Mouse (Mus musculus) neural tube, embryonic 15.5 days (tissue): ENCODE results near the gene Prpf38b. TPM values are rescaled to one million over a fixed set of nuclear protein-coding genes. Genes with fewer than 3 reads are reported as not detected.
"Not testable (repeated sequence)": the region's sequence is repeated elsewhere in the genome, so short reads cannot be mapped to it uniquely, and the experiment has no call there.

ENCODE experiments used
- ATAC-seq: fragments of 200-750 bp; cut with Nextera tagmentation; 2 replicates; pipeline ENCODE4 v1.8.0; 2017; ENCODE audit warnings: mild to moderate bottlenecking, moderate TSS enrichment, moderate library complexity; ENCODE audit not compliant: low FRiP score
- H3K27ac ChIP-seq: fragments of 300-500 bp; sonication (generic); replicated peaks from 2 replicates; pipeline ENCODE4 v1.5.1; 2015; ENCODE audit warnings: mild to moderate bottlenecking, inconsistent platforms
- H3K27me3 ChIP-seq: fragments of 300-500 bp; sonication (generic); replicated peaks from 2 replicates; pipeline ENCODE4 v1.6.1; 2015; ENCODE audit warnings: inconsistent platforms
- H3K36me3 ChIP-seq: fragments of 300-500 bp; sonication (generic); 2 replicates; pipeline ENCODE4 v1.6.1; 2015; ENCODE audit warnings: inconsistent platforms
- H3K4me1 ChIP-seq: fragments of 300-500 bp; sonication (generic); 2 replicates; pipeline ENCODE4 v1.6.1; 2015; ENCODE audit warnings: inconsistent platforms
- H3K4me2 ChIP-seq: fragments of 300-500 bp; sonication (generic); 2 replicates; pipeline ENCODE4 v1.6.1; 2015; ENCODE audit warnings: inconsistent platforms, mild to moderate bottlenecking, moderate library complexity
- H3K4me3 ChIP-seq: fragments of 300-500 bp; sonication (generic); replicated peaks from 2 replicates; pipeline ENCODE4 v1.5.1; 2015; ENCODE audit warnings: mild to moderate bottlenecking, inconsistent platforms
- H3K9ac ChIP-seq: fragments of 300-500 bp; sonication (generic); replicated peaks from 2 replicates; pipeline ENCODE4 v1.6.1; 2015; ENCODE audit warnings: mild to moderate bottlenecking, inconsistent platforms
- H3K9me3 ChIP-seq: fragments of 300-500 bp; sonication (generic); replicated peaks from 2 replicates; pipeline ENCODE4 v1.6.1; 2016; ENCODE audit warnings: inconsistent platforms
- WGBS: fragments of 180-500 bp; shearing (Covaris S2); methylation state at CpG from one replicate; pipeline ENCODE4 v1.1.7; 2015; ENCODE audit warnings: mixed read lengths; 5-methylcytosine and 5-hydroxymethylcytosine counted together
- polyA plus RNA-seq: library from polyadenylated mRNA; unstranded; fragments of >200 nt; fragmentation: Nextera tagmentation; extraction: Ambion mirVana; gene quantifications from 2 replicates; pipeline ENCODE4 v1.2.1, GENCODE M21; 2015

The Prpf38b gene
- polyA plus RNA-seq, 1 experiment from 2014 or later, result 50.4 TPM

- Histone ChIP-seq H3K4me1 (no peaks in the 10 kb centered on the region), H3K4me3 (no peak overlapping the region), H3K9me3 (no peaks in the 10 kb centered on the region), H3K27me3 (no peaks in the 10 kb centered on the region), H3K9ac (no peak overlapping the region), H3K4me2 (no peak overlapping the region), H3K27ac (no peak overlapping the region), H3K36me3 (peaks cover 19% of the 10 kb centered on the region)
- WGBS, result 98% methylated on average over 4 of the region's 4 CpGs
- ATAC-seq, result no peak
Measured at GRCm38 (mm10) chr3:108898640-108899039, 12.9 kb downstream of the Prpf38b start.

GRCm38 (mm10) chr3:108892914-108893313, 18.6 kb downstream of the Prpf38b start:
- no peak overlapping the region for H3K9ac ChIP-seq
- no peak overlapping the region for H3K4me3 ChIP-seq
- ATAC-seq, result no peak
- no peak overlapping the region for H3K27ac ChIP-seq
- WGBS, result 66% methylated on average over 4 of the region's 4 CpGs
- H3K27me3 ChIP-seq, result no peaks in the 10 kb centered on the region
- no peaks in the 10 kb centered on the region for H3K36me3 ChIP-seq
- no peak overlapping the region for H3K4me2 ChIP-seq
- H3K4me1 ChIP-seq, result no peaks in the 10 kb centered on the region
- no peaks in the 10 kb centered on the region for H3K9me3 ChIP-seq

- no peak overlapping the region for H3K9ac ChIP-seq
- H3K4me1 ChIP-seq, result no peaks in the 10 kb centered on the region
- H3K27me3 ChIP-seq, result no peaks in the 10 kb centered on the region
- no peak overlapping the region for H3K27ac ChIP-seq
- ATAC-seq, result no peak
- 90% methylated on average over 1 of the region's 1 CpGs for WGBS
- H3K9me3 ChIP-seq, result no peaks in the 10 kb centered on the region
- no peak overlapping the region for H3K4me3 ChIP-seq
- no peaks in the 10 kb centered on the region for H3K36me3 ChIP-seq
- H3K4me2 ChIP-seq, result no peak overlapping the region
Measured at GRCm38 (mm10) chr3:108892080-108892479, 19.4 kb downstream of the Prpf38b start.

GRCm38 (mm10) chr3:108889908-108890307, 21.6 kb downstream of the Prpf38b start, which contains the start of gene Fndc7:
Gene Fndc7, minus strand, starts transcription at chr3:108890008.
- WGBS, result 96% methylated on average over 1 of the region's 1 CpGs
- no peaks in the 10 kb centered on the region for H3K9me3 ChIP-seq
- no peaks in the 10 kb centered on the region for H3K36me3 ChIP-seq
- H3K27ac ChIP-seq, result no peak within 1 kb of the TSS
- no peaks in the 10 kb centered on the region for H3K27me3 ChIP-seq
- H3K4me2 ChIP-seq, result no peak within 1 kb of the TSS
- no peak within 1 kb of the TSS for H3K9ac ChIP-seq
- no peak for ATAC-seq
- no peak within 1 kb of the TSS for H3K4me3 ChIP-seq
- H3K4me1 ChIP-seq, result peaks cover 4% of the 10 kb centered on the region; the same call in 1 of the 2 replicates

GRCm38 (mm10) chr3:108887618-108887975, 23.9 kb downstream of the Prpf38b start:
- no peak overlapping the region for H3K4me2 ChIP-seq
- peaks cover 12% of the 10 kb centered on the region; the same call in 1 of the 2 replicates for H3K4me1 ChIP-seq
- no peak overlapping the region for H3K9ac ChIP-seq
- no peak overlapping the region for H3K27ac ChIP-seq
- no peaks in the 10 kb centered on the region for H3K9me3 ChIP-seq
- no peaks in the 10 kb centered on the region for H3K27me3 ChIP-seq
- 96% methylated on average over 3 of the region's 3 CpGs for WGBS
- ATAC-seq, result no peak
- H3K4me3 ChIP-seq, result no peak overlapping the region
- H3K36me3 ChIP-seq, result no peaks in the 10 kb centered on the region

GRCm38 (mm10) chr3:108886934-108887617, 24.5 kb downstream of the Prpf38b start:
- no peaks in the 10 kb centered on the region for H3K36me3 ChIP-seq
- peaks cover 12% of the 10 kb centered on the region; the same call in 1 of the 2 replicates for H3K4me1 ChIP-seq
- WGBS, result 69% methylated on average over 12 of the region's 12 CpGs
- H3K27me3 ChIP-seq, result no peaks in the 10 kb centered on the region
- H3K9me3 ChIP-seq, result no peaks in the 10 kb centered on the region
- H3K4me2 ChIP-seq, result no peak overlapping the region
- no peak overlapping the region for H3K27ac ChIP-seq
- no peak overlapping the region for H3K9ac ChIP-seq
- no peak for ATAC-seq
- H3K4me3 ChIP-seq, result no peak overlapping the region

GRCm38 (mm10) chr3:108885686-108886530, 25.6 kb downstream of the Prpf38b start:
- H3K4me3 ChIP-seq, result no peak overlapping the region
- peaks cover 20% of the 10 kb centered on the region for H3K4me1 ChIP-seq
- H3K9ac ChIP-seq, result no peak overlapping the region
- no peaks in the 10 kb centered on the region for H3K27me3 ChIP-seq
- no peaks in the 10 kb centered on the region for H3K36me3 ChIP-seq
- no peak overlapping the region for H3K27ac ChIP-seq
- no peak overlapping the region for H3K4me2 ChIP-seq
- WGBS, result 37% methylated on average over 9 of the region's 9 CpGs
- H3K9me3 ChIP-seq, result no peaks in the 10 kb centered on the region
- ATAC-seq, result no peak

GRCm38 (mm10) chr3:108884706-108885289, 26.7 kb downstream of the Prpf38b start:
- H3K9ac ChIP-seq, result no peak overlapping the region
- ATAC-seq, result no peak
- peaks cover 23% of the 10 kb centered on the region for H3K4me1 ChIP-seq
- H3K9me3 ChIP-seq, result no peaks in the 10 kb centered on the region
- WGBS, result 33% methylated on average over 8 of the region's 8 CpGs
- no peaks in the 10 kb centered on the region for H3K36me3 ChIP-seq
- H3K4me3 ChIP-seq, result no peak overlapping the region
- H3K27me3 ChIP-seq, result no peaks in the 10 kb centered on the region
- no peak overlapping the region for H3K27ac ChIP-seq
- H3K4me2 ChIP-seq, result no peak overlapping the region

- no peak overlapping the region for H3K27ac ChIP-seq
- H3K9ac ChIP-seq, result no peak overlapping the region
- ATAC-seq, result no peak
- no peaks in the 10 kb centered on the region for H3K27me3 ChIP-seq
- H3K36me3 ChIP-seq, result no peaks in the 10 kb centered on the region
- H3K4me1 ChIP-seq, result peaks cover 23% of the 10 kb centered on the region
- H3K4me2 ChIP-seq, result no peak overlapping the region
- H3K9me3 ChIP-seq, result no peaks in the 10 kb centered on the region
- no peak overlapping the region for H3K4me3 ChIP-seq
- 80% methylated on average over 2 of the region's 2 CpGs for WGBS
Measured at GRCm38 (mm10) chr3:108883067-108883466, 28.5 kb downstream of the Prpf38b start.

- peaks cover 23% of the 10 kb centered on the region for H3K4me1 ChIP-seq
- not testable (repeated sequence) for H3K4me3 ChIP-seq, H3K4me2 ChIP-seq, ATAC-seq, H3K9me3 ChIP-seq, H3K9ac ChIP-seq, H3K27me3 ChIP-seq, H3K36me3 ChIP-seq, H3K27ac ChIP-seq
- WGBS, result 19% methylated on average over 4 of the region's 4 CpGs
Measured at GRCm38 (mm10) chr3:108881873-108882272, 29.7 kb downstream of the Prpf38b start.

- no peaks in the 10 kb centered on the region for H3K36me3 ChIP-seq
- H3K4me2 ChIP-seq, result peak overlapping the region; percentile 46
- H3K4me3 ChIP-seq, result 0 out of 2 replicates have a peak overlapping the region, but pooled peaks have one; percentile 3
- H3K27me3 ChIP-seq, result no peaks in the 10 kb centered on the region
- no peak overlapping the region for H3K9ac ChIP-seq
- no peaks in the 10 kb centered on the region for H3K9me3 ChIP-seq
- peaks cover 20% of the 10 kb centered on the region for H3K4me1 ChIP-seq
- 39% methylated on average over 28 of the region's 28 CpGs for WGBS
- peak; percentile 68 for ATAC-seq
- H3K27ac ChIP-seq, result no peak overlapping the region
Measured at GRCm38 (mm10) chr3:108880544-108881507, 30.7 kb downstream of the Prpf38b start.
